Mouse (Mus musculus) right cerebral cortex, postnatal 25 days (tissue): ENCODE measurements around the gene Phc1.

ENCODE experiments used
- DNase-seq: peaks from one replicate; pipeline ENCODE4 v3.0.0; 2022

Gene Phc1

GRCm38 (mm10) chr6:122293796-122294195 is 46.6 kb downstream of the Phc1 start:
- DNase-seq, result no peak

GRCm38 (mm10) chr6:122293121-122293520 is 47.2 kb downstream of the Phc1 start:
- no peak for DNase-seq

- no peak for DNase-seq
These were observed 48.2 kb downstream of the Phc1 start for GRCm38 (mm10) chr6:122292184-122292583.

- DNase-seq, result no peak
These were observed 48.6 kb downstream of the Phc1 start for GRCm38 (mm10) chr6:122291735-122292134.

- DNase-seq, result no peak
These were observed 49.1 kb downstream of the Phc1 start for GRCm38 (mm10) chr6:122291264-122291663.

- no peak for DNase-seq
These were observed 50.1 kb downstream of the Phc1 start for GRCm38 (mm10) chr6:122290253-122290652.

GRCm38 (mm10) chr6:122289313-122289712 is 51.0 kb downstream of the Phc1 start:
- DNase-seq, result no peak

GRCm38 (mm10) chr6:122288263-122288662 is 52.1 kb downstream of the Phc1 start:
- DNase-seq, result no peak

GRCm38 (mm10) chr6:122284823-122285222 is 55.5 kb downstream of the Phc1 start:
- DNase-seq, result no peak

- no peak for DNase-seq
These were observed 56.1 kb downstream of the Phc1 start for GRCm38 (mm10) chr6:122284304-122284703.

- no peak for DNase-seq
These were observed 56.9 kb downstream of the Phc1 start for GRCm38 (mm10) chr6:122283429-122283828.

- DNase-seq, result no peak
These were observed 57.6 kb downstream of the Phc1 start, which contains the start of gene Klrg1 for GRCm38 (mm10) chr6:122282782-122283181. Klrg1 (minus strand) TSS chr6:122282882.

- no peak for DNase-seq
These were observed 63.8 kb downstream of the Phc1 start for GRCm38 (mm10) chr6:122276565-122276964.

GRCm38 (mm10) chr6:122274546-122274945 is 65.8 kb downstream of the Phc1 start:
- no peak for DNase-seq

- DNase-seq, result no peak
These were observed 70.2 kb downstream of the Phc1 start for GRCm38 (mm10) chr6:122270152-122270551.

- no peak for DNase-seq
These were observed 71.2 kb downstream of the Phc1 start for GRCm38 (mm10) chr6:122269170-122269569.

- DNase-seq, result no peak
These were observed 71.8 kb downstream of the Phc1 start for GRCm38 (mm10) chr6:122268561-122268960.
